Comparison of ENCODE assay signal across 8 mouse cellular contexts in genomic region chr3:88509692-88510420, GRCm38 (mm10). TPM values are rescaled to one million over a fixed set of nuclear protein-coding genes. Genes with fewer than 3 reads are reported as not detected.
DNase-seq lines count a peak whose midpoint lies in the region; ATAC-seq and TF ChIP-seq lines count a peak whose summit lies in the region.

Gene Lmna, minus strand, starts transcription at chr3:88509956.

- peak within 1 kb of the TSS; percentile 73 for H3K9ac ChIP-seq in ES-Bruce4 (ENCODE audit: low read depth, poor library complexity, severe bottlenecking)
- H3K9ac ChIP-seq in forebrain, embryonic 14.5 days (ENCODE audit: low read length): peak within 1 kb of the TSS; percentile 62
- peak within 1 kb of the TSS; percentile 53 for H3K9ac ChIP-seq in liver, embryonic 15.5 days
- H3K9ac ChIP-seq in neural tube, embryonic 11.5 days (ENCODE audit: low read length): peak within 1 kb of the TSS; percentile 56
- peak within 1 kb of the TSS; percentile 47 for H3K9ac ChIP-seq in stomach, postnatal 0 days (ENCODE audit: low read length)

- ATAC-seq in forebrain, embryonic 14.5 days: peak; percentile 98
- peak; percentile 91 for ATAC-seq in liver, embryonic 15.5 days (ENCODE audit: insufficient read depth)
- peak; percentile 97 for ATAC-seq in neural tube, embryonic 11.5 days (ENCODE audit: insufficient read depth, low FRiP score, low TSS enrichment)
- peak; percentile 96 for ATAC-seq in stomach, postnatal 0 days (ENCODE audit: low FRiP score, low TSS enrichment)

- H3K36me3 ChIP-seq in ES-Bruce4 (ENCODE audit: control insufficient read depth, insufficient read depth, low read length, poor library complexity, severe bottlenecking): no peaks in the 10 kb centered on the region
- H3K36me3 ChIP-seq in forebrain, embryonic 14.5 days (ENCODE audit: control insufficient read depth, insufficient read depth, low read length): no peaks in the 10 kb centered on the region
- H3K36me3 ChIP-seq in liver, embryonic 15.5 days (replicated peaks): no peaks in the 10 kb centered on the region
- no peaks in the 10 kb centered on the region for H3K36me3 ChIP-seq in neural tube, embryonic 11.5 days (ENCODE audit: control insufficient read depth, insufficient read depth, low read length)
- no peaks in the 10 kb centered on the region for H3K36me3 ChIP-seq in stomach, postnatal 0 days (ENCODE audit: control insufficient read depth, insufficient read depth, low read length)

- peak within 1 kb of the TSS; percentile 87 for H3K4me3 ChIP-seq in ES-Bruce4 (ENCODE audit: low read depth, low read length)
- peak within 1 kb of the TSS; percentile 32 for H3K4me3 ChIP-seq in forebrain, embryonic 14.5 days (ENCODE audit: low read depth, low read length)
- H3K4me3 ChIP-seq in liver, embryonic 15.5 days (replicated peaks): peak within 1 kb of the TSS; percentile 53
- peak within 1 kb of the TSS; percentile 18 for H3K4me3 ChIP-seq in neural tube, embryonic 11.5 days (ENCODE audit: low read depth, low read length)
- peak within 1 kb of the TSS; percentile 30 for H3K4me3 ChIP-seq in stomach, postnatal 0 days (ENCODE audit: low read depth, low read length)

- under 1% methylated on average over 31 of the region's 31 CpGs for WGBS in forebrain, embryonic 14.5 days
- under 1% methylated on average over 31 of the region's 31 CpGs for WGBS in liver, embryonic 15.5 days (ENCODE audit: insufficient replicate concordance)
- whole genome bisulfite sequencing in neural tube, embryonic 11.5 days: 3% methylated on average over 31 of the region's 31 CpGs
- WGBS in stomach, postnatal 0 days: 2% methylated on average over 27 of the region's 31 CpGs

- TF ChIP-seq EP300 in ES-Bruce4 (IDR thresholded peaks at IDR 0.05; ENCODE audit: insufficient read depth, low read depth, low read length): no peak
- peak; percentile 75 for TF ChIP-seq EP300 in stomach, postnatal 0 days (optimal IDR thresholded peaks at IDR 0.05)

- H3K27me3 ChIP-seq in ES-Bruce4 (ENCODE audit: control insufficient read depth, insufficient read depth, low read length, poor library complexity, severe bottlenecking): no peaks in the 10 kb centered on the region
- H3K27me3 ChIP-seq in forebrain, embryonic 14.5 days (replicated peaks; ENCODE audit: control insufficient read depth, insufficient read depth, low read length): no peaks in the 10 kb centered on the region
- H3K27me3 ChIP-seq in liver, embryonic 15.5 days: peaks cover 21% of the 10 kb centered on the region
- H3K27me3 ChIP-seq in neural tube, embryonic 11.5 days (ENCODE audit: control insufficient read depth, insufficient read depth, low read length): no peaks in the 10 kb centered on the region
- H3K27me3 ChIP-seq in stomach, postnatal 0 days (ENCODE audit: control insufficient read depth, insufficient read depth, low read length): no peaks in the 10 kb centered on the region

- peak; percentile 91 for DNase-seq in cerebellum, adult 11 months
- DNase-seq in forebrain, embryonic 14.5 days (ENCODE audit: low spot score): peak; percentile 95
- DNase-seq in heart, postnatal 10 days: peak; percentile 93 to 95
- peak; percentile 96 to 98 for DNase-seq in kidney, postnatal 4 days
- peak; percentile 92 for DNase-seq in neural tube, embryonic 11.5 days (ENCODE audit: low spot score)
- DNase-seq in stomach, postnatal 0 days (ENCODE audit: low spot score): peak; percentile 98

- peaks cover 24% of the 10 kb centered on the region for H3K4me1 ChIP-seq in ES-Bruce4 (ENCODE audit: control insufficient read depth, insufficient read depth, low read length)
- peaks cover 12% of the 10 kb centered on the region for H3K4me1 ChIP-seq in forebrain, embryonic 14.5 days (ENCODE audit: control insufficient read depth, insufficient read depth, low read length)
- H3K4me1 ChIP-seq in liver, embryonic 15.5 days (replicated peaks): peaks cover 67% of the 10 kb centered on the region
- peaks cover 7% of the 10 kb centered on the region for H3K4me1 ChIP-seq in neural tube, embryonic 11.5 days (ENCODE audit: control insufficient read depth, insufficient read depth, low read length)
- peaks cover 25% of the 10 kb centered on the region for H3K4me1 ChIP-seq in stomach, postnatal 0 days (replicated peaks; ENCODE audit: control insufficient read depth, insufficient read depth)

- peak within 1 kb of the TSS; percentile 90 for H3K27ac ChIP-seq in ES-Bruce4 (ENCODE audit: insufficient read depth, low read length)
- H3K27ac ChIP-seq in forebrain, embryonic 14.5 days (ENCODE audit: low read depth, low read length): peak within 1 kb of the TSS; percentile 91
- peak within 1 kb of the TSS; percentile 78 for H3K27ac ChIP-seq in liver, embryonic 15.5 days (replicated peaks)
- H3K27ac ChIP-seq in neural tube, embryonic 11.5 days (ENCODE audit: low read depth, low read length): peak within 1 kb of the TSS; percentile 64
- peak within 1 kb of the TSS; percentile 93 for H3K27ac ChIP-seq in stomach, postnatal 0 days (replicated peaks)

- TF ChIP-seq POLR2A in ES-Bruce4 (IDR thresholded peaks at IDR 0.05; ENCODE audit: insufficient read depth, low read length): no peak

- peak within 1 kb of the TSS; percentile 61 for H3K4me2 ChIP-seq in forebrain, embryonic 14.5 days (ENCODE audit: low read length)
- H3K4me2 ChIP-seq in liver, embryonic 15.5 days: peak within 1 kb of the TSS; percentile 87
- peak within 1 kb of the TSS; percentile 36 for H3K4me2 ChIP-seq in neural tube, embryonic 11.5 days (ENCODE audit: low read depth)
- H3K4me2 ChIP-seq in stomach, postnatal 0 days (replicated peaks; ENCODE audit: low read depth): peak within 1 kb of the TSS; percentile 60

- no peak for TF ChIP-seq CTCF in ES-Bruce4 (IDR thresholded peaks at IDR 0.05; ENCODE audit: low read depth, low read length)
- TF ChIP-seq CTCF in stomach, postnatal 0 days (IDR thresholded peaks at IDR 0.05; ENCODE audit: low read depth): peak; percentile 68

- no peaks in the 10 kb centered on the region for H3K9me3 ChIP-seq in ES-Bruce4 (replicated peaks; ENCODE audit: control insufficient read depth, insufficient read depth, low read length, poor library complexity, severe bottlenecking)
- no peaks in the 10 kb centered on the region for H3K9me3 ChIP-seq in forebrain, embryonic 14.5 days (replicated peaks; ENCODE audit: control insufficient read depth, low read length)
- H3K9me3 ChIP-seq in liver, embryonic 15.5 days (replicated peaks): no peaks in the 10 kb centered on the region
- no peaks in the 10 kb centered on the region for H3K9me3 ChIP-seq in neural tube, embryonic 11.5 days (ENCODE audit: control insufficient read depth, low read length)
- H3K9me3 ChIP-seq in stomach, postnatal 0 days (ENCODE audit: control insufficient read depth, low read length): no peaks in the 10 kb centered on the region

- intact Hi-C loops in heart, postnatal 10 days (cut with DNase I): no loop called here

RNA-seq across cellular contexts. Expression of gene Lmna, which starts in this region (rescaled TPM):
- 30.0 and 37.2 TPM in 2 replicates for polyA plus RNA-seq in ES-Bruce4 (2011; ENCODE audit: insufficient read depth, insufficient read length, low read depth, missing spikeins)
- 18.0 and 28.5 TPM in 2 replicates for polyA plus RNA-seq in forebrain, embryonic 14.5 days (2014; fragmentation: Nextera tagmentation; extraction: Ambion mirVana)
- 100 to 1,000 TPM; 164 to 173 TPM for total RNA-seq in heart, postnatal 10 days (2021)
- 133 and 142 TPM in 2 replicates for polyA plus RNA-seq in liver, embryonic 15.5 days (2015; fragmentation: Nextera tagmentation; extraction: Ambion mirVana)
- polyA plus RNA-seq in neural tube, embryonic 11.5 days (2014; fragmentation: Nextera tagmentation; extraction: Ambion mirVana): 16.1 and 17.4 TPM in 2 replicates
- polyA plus RNA-seq in stomach, postnatal 0 days (2015; fragmentation: Nextera tagmentation; extraction: Ambion mirVana): 250 and 267 TPM in 2 replicates

Comparison
In these comparisons a context has a peak if more than half of its experiments do, and no peak if none do; other contexts are left out.
1. Peak in every context shown above with its lines: DNase-seq, ATAC-seq, H3K4me3 ChIP-seq and H3K27ac ChIP-seq.
2. H3K4me3 ChIP-seq: peak in every context shown above with its lines; median percentile 87 in ES-Bruce4; 53 in liver, embryonic 15.5 days; 32 in forebrain, embryonic 14.5 days; 30 in stomach, postnatal 0 days; 18 in neural tube, embryonic 11.5 days.
3. H3K4me2 ChIP-seq: peak in every context shown above with its lines; median percentile 87 in liver, embryonic 15.5 days; 61 in forebrain, embryonic 14.5 days; 60 in stomach, postnatal 0 days; 36 in neural tube, embryonic 11.5 days.